In genomic region chr12:70833050-70833449, GRCm38 (mm10) we compare ENCODE assay signal across 16 mouse cellular contexts.
"Had no signal": no experiment of that assay in that cellular context is flagged by ENCODE, and none has a peak within 500 bp of the region (broad histone marks: within the 10 kb centered on the region; RNA-seq: fewer than 3 reads in every experiment).

No protein-coding gene starts in this region.

- H3K27ac ChIP-seq: lung, embryonic 15.5 days; macrophage; midbrain, embryonic 13.5 days; midbrain, embryonic 15.5 days; neural tube, embryonic 12.5 days; stomach, embryonic 15.5 days; stomach, postnatal 0 days had no signal

- H3K4me1 ChIP-seq: neural tube, embryonic 12.5 days had no signal

- ATAC-seq: lung, postnatal 0 days; midbrain, embryonic 13.5 days; midbrain, embryonic 15.5 days had no signal

- H3K27me3 ChIP-seq: lung, embryonic 15.5 days; megakaryocyte, embryonic 14.5 days; midbrain, embryonic 13.5 days; midbrain, embryonic 15.5 days; neural tube, embryonic 12.5 days; stomach, embryonic 15.5 days had no signal

- H3K4me3 ChIP-seq: lung, embryonic 15.5 days; megakaryocyte, embryonic 14.5 days; midbrain, embryonic 13.5 days; midbrain, embryonic 15.5 days; neural tube, embryonic 12.5 days; stomach, embryonic 15.5 days had no signal

- DNase-seq: lung, adult 2 months; lung, postnatal 14 days; lung, postnatal 36 days; right cerebral cortex, postnatal 14 days; thymus, adult 2 months; thymus, postnatal 25 days; thymus, postnatal 4 days had no signal
